Mouse (Mus musculus) cortical plate, adult 2 months (tissue): Measurements from ENCODE around the gene Kcnc1. TPM values are rescaled to one million over a fixed set of nuclear protein-coding genes. Genes with fewer than 3 reads are reported as not detected.

Experiments used
- H3K27ac ChIP-seq: fragments of 200-500 bp; 2 replicates; pipeline ENCODE4 v1.5.1; 2012; ENCODE audit warnings: low read length, control low read depth, inconsistent platforms; ENCODE audit not compliant: insufficient read depth
- H3K4me1 ChIP-seq: fragments of 200-500 bp; 2 replicates; pipeline ENCODE4 v1.6.1; 2011; ENCODE audit warnings: low read length; ENCODE audit not compliant: control insufficient read depth, insufficient read depth
- H3K4me3 ChIP-seq: fragments of 200-500 bp; 2 replicates; pipeline ENCODE4 v1.5.1; 2011; ENCODE audit warnings: mild to moderate bottlenecking, low read length, control low read depth; ENCODE audit not compliant: insufficient read depth
- CTCF ChIP-seq: fragments of 200-500 bp; IDR thresholded peaks from 2 replicates; pipeline ENCODE4 v1.5.1; 2011; ENCODE audit warnings: mild to moderate bottlenecking, control low read depth, low read length; ENCODE audit not compliant: insufficient read depth; ENCODE audit errors: extremely low read depth
- POLR2A ChIP-seq: fragments of 200-500 bp; IDR thresholded peaks from 2 replicates; pipeline ENCODE4 v1.6.1; 2011; ENCODE audit warnings: mild to moderate bottlenecking, low read length, control low read depth; ENCODE audit not compliant: insufficient read depth; ENCODE audit errors: extremely low read depth
- polyA plus RNA-seq: library from polyadenylated mRNA; depleted of rRNA; stranded (reverse); fragments of >200 nt; gene quantifications from 2 replicates; pipeline ENCODE4 v1.2.3, GENCODE M21; 2012

Gene Kcnc1
- polyA plus RNA-seq, 1 experiment = 80.3 TPM

DNA sequence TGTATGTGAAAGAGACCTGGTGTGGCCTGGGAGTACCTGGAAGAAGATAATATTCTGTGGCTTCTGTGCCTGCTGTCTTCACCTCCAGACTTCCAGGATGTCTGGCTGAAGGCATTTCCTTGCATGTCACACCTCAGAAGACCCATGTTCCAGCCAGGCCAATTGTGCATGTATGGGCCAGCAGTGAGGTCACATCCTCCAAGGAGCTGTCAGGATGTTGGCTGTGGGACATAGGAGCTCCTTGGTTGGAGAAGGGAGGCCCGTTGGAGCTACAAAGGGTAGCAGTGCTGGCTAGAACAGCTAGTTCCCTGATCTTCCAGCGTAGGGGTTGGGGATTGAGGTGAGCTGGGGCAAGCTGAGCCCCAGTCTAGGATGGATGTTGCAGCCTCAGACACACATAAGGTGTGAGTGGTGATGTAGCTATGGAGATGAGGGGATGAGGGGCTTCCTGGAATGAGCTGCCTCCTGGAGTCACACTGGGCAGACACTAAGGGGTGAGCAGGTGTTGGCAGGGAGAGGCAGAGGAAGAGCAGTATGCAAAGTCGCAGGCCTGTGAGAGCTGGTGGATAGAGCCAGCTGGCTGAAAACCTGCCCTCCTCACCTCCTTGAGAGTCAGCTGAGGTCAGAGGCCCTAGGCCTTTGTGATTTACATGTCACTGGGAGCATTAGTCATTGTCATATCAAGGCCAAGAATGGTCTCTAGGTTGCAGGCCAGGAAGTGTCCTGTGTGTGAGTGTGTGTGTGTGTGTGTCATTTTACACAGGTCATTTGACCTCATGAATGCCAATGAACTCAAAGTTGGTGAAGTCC, 5.3 kb downstream of the Kcnc1 start:
- H3K4me3 ChIP-seq = 0 out of 2 replicates have a peak overlapping the region, but pooled peaks have one; percentile 81
- H3K27ac ChIP-seq = no peak overlapping the region
- no peak for TF ChIP-seq POLR2A
- no peak for TF ChIP-seq CTCF
- peaks cover 4% of the 10 kb centered on the region for H3K4me1 ChIP-seq

DNA sequence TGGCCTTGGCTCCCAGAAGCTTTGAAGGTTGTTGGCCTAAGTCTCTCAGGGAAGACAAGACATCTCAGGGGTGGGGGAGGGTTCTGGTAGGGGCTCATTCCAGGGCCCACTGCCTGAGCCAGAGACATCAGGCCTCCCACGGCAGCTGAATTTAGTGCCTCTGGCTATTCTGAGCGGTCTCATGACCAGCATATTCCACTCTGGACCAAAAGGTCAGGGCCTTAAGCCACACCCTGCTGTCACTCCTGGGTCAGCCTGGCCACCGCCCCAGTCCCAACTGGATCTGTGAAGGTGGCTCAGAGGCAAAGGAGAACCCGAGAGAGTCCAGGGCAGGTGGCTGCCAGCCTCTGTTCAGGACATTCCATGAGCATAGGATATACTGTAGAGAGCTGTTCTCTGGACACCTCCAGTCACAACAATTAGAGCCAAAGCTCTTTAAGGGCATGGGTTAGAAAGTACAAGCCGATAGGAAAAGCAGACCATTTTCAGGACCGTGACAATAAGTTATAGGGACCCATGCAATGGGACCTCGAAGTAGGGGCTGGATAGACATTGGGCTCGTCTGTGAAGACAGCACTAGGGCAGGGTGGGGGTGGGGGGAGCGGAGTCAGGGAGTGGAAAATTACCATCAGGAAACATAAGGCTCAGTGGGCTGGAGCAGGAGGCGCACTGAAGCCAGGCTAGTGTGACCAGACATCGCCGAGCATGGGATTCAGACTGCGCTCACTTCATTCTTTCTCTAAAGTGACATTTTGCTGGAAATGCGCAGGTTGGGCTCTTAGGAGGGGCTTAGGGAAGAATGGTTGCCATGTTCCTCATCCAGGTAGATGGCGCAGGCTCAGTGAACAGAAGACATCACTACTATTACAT, 7.6 kb downstream of the Kcnc1 start:
- TF ChIP-seq CTCF (no peak), POLR2A (no peak)
- Histone ChIP-seq H3K4me1 (peaks cover 4% of the 10 kb centered on the region), H3K4me3 (no peak overlapping the region), H3K27ac (no peak overlapping the region)

DNA sequence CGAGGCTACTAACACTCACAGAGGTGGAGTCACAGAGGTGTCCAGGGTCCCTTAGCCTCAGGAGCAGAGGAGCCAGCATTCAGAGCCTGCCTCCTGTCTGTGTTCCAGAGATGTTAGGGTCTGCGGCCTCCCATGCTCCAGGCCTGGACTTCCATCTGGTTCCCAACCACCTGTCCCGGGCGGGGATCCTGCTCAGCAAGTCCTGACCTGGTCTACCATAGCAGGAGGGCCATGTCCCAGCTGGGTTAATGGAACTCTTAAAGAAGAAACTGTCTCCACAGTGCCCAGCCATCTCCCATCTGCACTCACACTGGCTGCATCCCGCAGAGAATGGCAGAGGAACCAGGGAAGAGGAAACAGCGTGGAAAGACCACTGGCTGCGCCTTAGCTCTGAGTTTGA, 8.5 kb downstream of the Kcnc1 start:
- Histone ChIP-seq H3K4me3 (no peak overlapping the region), H3K27ac (no peak overlapping the region), H3K4me1 (peaks cover 4% of the 10 kb centered on the region)
- no peak for TF ChIP-seq POLR2A
- TF ChIP-seq CTCF = no peak

DNA sequence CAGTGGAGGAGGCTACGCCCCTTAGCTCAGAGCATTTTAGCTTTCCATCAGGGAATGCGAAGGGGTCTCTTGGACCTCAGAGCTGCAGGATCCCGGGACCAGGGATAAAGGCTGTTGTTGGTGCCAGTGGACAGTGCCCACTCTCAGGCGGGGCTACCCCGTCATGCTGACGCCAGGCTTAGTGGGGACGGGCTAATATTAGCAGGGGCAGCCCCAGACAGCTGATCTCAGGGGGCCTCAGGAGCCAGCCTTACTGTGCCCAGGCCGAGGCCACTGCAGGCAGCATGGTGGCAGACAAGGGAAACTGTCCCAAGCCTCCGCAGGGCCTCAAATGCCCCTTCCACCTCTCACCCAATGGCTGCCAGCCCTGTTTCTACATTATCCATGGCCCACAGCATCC, 12.3 kb downstream of the Kcnc1 start:
- TF ChIP-seq CTCF (no peak), POLR2A (no peak)
- Histone ChIP-seq H3K27ac (no peak overlapping the region), H3K4me3 (no peak overlapping the region), H3K4me1 (peaks cover 12% of the 10 kb centered on the region)

DNA sequence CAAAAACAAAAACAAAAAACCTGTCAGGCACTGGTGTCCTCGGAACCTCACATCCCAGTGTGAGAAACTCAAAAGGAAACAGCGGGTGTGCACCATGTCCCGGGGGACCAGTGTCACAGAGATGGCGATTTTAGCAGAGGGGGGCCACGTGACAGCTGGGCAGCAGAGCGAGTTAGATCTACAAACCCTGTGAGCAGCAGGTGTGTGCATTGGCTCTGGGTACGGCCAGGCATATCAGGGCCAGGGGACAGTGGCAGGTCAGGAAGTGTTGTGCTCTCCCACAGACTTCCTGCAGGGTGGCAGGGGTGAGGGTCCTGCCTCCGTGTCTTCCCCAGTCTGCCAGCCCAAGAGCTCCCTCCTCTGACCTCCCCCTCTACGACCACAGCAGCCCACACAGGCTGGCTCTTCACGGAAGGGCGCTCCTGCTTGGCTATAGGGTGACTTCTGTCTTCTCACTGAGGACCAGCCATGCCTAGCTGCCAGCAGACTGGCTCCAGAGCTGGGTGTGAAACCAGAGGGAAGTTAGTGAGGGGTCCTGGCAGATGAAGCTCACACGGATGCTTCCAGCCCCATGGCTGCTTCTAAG, 13.0 kb downstream of the Kcnc1 start:
- H3K4me3 ChIP-seq = no peak overlapping the region
- H3K4me1 ChIP-seq = peaks cover 13% of the 10 kb centered on the region
- TF ChIP-seq POLR2A (no peak), CTCF (no peak)
- no peak overlapping the region for H3K27ac ChIP-seq

DNA sequence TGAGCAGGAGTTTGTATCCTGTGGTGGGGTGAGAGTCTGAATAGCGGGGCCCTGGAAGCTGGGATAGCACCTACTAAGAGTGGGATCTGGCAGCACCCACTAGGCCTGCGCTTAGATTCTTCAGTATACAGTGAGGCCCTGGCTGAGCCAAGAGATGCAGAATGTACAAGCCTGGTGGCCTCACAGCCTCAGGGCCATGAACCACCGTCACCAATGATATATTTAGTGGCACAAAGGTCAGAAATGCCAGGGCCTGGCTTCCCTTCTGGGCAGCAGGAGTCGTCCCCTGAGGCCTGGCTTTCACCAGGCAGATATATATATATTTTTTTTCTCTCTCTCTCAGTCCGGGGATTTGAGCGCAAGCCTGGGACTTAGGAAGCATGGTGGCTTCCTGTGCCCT, 14.4 kb downstream of the Kcnc1 start:
- Histone ChIP-seq H3K4me1 (peaks cover 23% of the 10 kb centered on the region), H3K4me3 (no peak overlapping the region), H3K27ac (no peak overlapping the region)
- TF ChIP-seq CTCF (no peak), POLR2A (no peak)

DNA sequence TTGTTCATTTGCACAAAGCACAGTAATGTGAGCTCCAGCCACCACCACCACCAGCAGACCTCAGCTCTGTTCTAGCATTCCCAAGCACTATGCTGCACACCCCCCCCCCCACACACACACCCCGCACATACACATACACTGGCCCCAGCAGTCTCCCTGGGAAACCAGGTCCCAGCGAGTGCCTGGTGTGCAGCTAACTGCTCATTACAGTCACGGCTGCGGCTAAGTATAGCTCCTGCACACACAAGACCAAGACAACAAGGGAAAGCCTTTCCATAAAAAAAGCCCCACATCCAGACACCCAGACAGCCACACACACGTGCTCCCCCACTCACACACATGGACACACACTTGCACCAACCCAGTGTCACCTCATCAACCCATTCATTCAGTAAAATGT, 16.5 kb downstream of the Kcnc1 start:
- 0 out of 2 replicates have a peak overlapping the region, but pooled peaks have one; percentile 47 for H3K27ac ChIP-seq
- peaks cover 23% of the 10 kb centered on the region for H3K4me1 ChIP-seq
- TF ChIP-seq POLR2A = no peak
- TF ChIP-seq CTCF = no peak
- no peak overlapping the region for H3K4me3 ChIP-seq

DNA sequence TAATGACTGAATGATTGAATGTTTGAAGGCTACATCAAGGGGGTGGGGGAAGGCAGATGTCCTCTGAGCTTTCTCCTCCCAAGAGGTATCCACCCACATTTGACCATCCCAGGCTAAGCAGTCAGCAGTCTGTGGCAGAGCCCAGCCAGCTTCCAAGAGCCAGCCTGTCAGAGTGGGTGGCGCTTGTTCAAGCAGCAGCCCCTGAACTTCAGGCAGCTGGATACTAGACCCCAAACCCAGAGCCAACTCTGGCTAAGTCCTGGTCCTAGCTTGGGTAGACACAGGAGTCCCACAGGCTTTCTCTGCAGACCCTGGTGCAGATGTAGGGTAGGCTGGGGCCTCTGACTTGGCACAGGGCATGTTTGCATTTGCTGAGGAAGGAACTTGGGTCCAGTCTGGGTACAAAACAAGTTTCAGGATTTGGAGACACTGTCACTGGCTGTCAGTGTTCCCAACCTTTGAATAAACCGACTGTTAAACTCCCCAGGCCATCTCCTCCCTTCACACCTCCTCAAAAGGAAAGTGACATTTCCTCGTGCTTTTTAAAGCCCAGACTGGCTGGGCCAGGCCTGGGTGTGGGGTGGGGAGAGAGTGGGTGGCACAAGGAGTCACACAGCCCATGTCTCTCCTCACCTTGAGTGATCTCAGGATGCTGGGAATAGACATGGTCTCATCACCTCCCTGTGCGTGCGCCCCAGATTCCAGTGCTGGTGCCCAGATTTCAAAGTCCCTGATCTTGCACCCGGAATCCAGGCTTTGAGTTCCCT, 17.8 kb downstream of the Kcnc1 start:
- H3K27ac ChIP-seq = 0 out of 2 replicates have a peak overlapping the region, but pooled peaks have one; percentile 6
- H3K4me3 ChIP-seq = no peak overlapping the region
- H3K4me1 ChIP-seq = peaks cover 25% of the 10 kb centered on the region
- TF ChIP-seq POLR2A (no peak), CTCF (no peak)
